Mouse (Mus musculus) right cerebral cortex, postnatal 25 days (tissue): ENCODE results near the gene Snx8.

Experiments
- DNase-seq: peaks from one replicate; pipeline ENCODE4 v3.0.0; 2022

The Snx8 gene

DNA sequence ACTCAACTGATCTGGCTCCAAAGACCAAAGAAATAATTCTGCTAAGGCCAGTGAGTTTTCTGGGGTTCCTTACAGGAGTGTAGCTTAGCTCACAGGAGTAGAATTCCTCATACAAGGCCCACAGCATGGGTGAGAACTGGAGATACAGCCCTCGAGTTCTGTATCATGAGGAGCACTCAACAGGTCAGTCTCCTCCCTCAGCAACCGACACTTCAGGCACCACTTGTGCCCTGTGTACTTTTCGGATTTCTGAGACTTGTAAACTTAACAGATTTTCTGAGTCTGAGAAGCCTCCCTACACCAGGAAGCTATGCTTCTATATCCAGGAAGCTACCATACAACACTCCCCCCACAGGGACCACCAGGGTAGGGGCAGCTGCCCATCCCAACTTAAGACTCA, 49.2 kb downstream of the Snx8 start:
- no peak for DNase-seq

DNA sequence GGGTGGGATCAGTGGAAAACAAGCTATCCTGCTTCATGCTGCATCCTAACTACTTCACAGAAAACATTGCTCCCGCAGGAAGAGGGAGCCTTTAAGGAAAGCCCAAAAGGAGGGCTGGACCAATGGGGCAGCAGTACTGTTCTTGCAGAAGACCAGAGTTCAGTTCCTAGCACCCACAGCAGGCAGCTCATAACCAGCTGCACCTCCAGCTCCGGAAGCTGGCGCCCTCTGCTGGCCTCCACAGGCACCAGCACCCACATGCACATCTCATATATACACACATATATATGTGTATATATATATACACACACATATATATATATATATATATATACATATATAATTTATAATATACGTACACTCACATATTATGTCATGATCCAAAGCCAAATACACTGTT, 50.3 kb downstream of the Snx8 start:
- no peak for DNase-seq

DNA sequence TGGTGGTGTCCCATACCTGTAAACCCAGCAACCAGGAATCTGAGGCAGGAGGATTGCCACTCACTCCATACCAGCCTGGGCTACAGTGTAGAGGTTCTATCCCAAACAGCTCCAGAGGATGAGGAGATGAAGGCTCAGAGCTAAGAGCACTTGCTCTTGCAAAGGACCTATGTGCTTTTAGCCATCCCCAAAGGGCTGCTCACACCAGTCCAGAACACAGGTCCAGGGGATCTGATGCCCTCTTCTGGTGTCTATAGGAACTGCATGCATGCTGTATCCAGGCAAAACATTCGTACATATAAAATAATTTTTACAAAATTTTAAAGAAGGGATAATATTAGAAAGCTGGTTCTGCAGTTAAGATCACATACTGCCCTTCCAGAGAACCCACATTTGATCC, 52.4 kb downstream of the Snx8 start:
- DNase-seq, result no peak

DNA sequence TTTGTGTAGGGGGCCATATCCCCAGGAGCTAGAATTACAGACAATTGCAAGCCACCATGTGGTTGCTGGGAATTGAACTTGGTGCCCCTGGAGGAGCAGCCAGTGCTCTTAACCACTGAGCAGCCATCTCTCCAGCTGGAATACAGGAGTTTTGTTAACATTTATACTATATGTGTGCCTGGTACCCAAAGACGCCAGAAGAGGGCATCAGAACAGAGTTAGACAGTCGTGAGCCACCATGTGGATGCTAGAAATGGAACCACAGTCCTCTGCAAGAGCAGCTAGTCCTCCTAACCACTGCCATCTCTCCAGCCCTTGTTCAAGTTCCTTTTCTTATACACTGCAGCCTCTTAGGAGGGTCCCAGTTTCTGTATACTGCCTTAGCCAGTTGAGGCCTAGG, 55.4 kb downstream of the Snx8 start:
- DNase-seq, result no peak

DNA sequence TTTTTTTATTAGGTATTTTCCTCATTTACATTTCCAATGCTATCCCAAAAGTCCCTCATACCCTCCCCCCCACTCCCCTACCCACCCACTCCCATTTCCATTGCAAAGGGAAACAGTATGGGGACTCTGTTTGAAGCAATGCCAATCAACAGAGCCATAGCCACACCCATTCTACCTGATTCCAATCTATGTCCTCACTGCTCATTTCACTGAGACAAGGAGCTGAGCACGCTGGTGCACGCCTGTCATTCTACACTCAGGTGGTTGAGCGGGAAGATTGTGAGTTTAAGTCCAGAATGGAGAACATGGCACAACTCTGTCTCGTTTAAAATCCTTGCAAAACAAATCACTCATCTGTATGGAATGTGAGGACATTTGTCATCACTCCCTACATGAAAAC, 56.5 kb downstream of the Snx8 start:
- DNase-seq, result no peak

DNA sequence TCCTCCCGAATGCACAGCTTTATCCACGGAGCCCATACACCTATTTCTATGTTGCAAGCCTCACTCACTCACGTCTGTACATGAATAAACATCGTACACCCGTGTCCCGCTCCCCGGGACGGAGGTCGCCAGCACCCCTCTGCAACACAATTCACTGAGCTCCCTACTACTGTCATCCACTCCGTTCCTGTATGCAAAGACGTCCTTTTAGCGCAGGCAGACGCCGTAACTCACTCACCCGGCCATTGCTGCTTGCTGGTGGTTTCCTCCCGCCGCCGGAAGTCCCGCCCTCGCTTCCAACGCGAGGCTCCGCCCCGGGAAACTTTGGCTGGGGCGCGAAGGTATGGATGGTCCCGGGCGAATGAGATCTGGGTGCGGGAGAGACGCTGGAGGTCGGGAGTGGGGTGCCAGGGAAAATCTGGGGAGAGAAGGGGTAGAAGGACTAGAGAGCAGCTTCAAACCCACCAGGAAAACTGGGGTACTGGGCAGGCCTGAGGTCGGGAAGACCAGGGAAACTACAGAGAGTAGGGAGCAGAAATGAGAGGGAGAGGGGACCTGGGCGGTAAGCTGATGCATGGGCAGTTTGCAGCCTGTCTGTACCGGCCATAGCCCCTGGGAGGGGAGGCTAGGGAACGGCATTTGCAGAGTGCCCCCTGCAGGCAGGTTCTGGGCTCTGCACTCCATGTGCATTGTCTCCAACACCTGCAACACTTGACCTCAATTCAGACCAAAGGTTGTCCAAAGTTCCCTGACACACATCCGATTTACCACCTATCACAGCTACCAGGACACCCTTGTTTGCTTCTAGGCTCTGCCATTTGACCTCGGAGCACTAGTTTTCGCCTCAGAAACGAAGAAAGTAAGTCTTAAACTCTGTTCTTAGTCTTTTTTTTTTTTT, 57.2 kb downstream of the Snx8 start, which contains the start of gene Mrm2:
Gene Mrm2 (minus strand): TSS at position 284 of the 898 bp plus-strand sequence.
- peak; percentile 80 for DNase-seq

DNA sequence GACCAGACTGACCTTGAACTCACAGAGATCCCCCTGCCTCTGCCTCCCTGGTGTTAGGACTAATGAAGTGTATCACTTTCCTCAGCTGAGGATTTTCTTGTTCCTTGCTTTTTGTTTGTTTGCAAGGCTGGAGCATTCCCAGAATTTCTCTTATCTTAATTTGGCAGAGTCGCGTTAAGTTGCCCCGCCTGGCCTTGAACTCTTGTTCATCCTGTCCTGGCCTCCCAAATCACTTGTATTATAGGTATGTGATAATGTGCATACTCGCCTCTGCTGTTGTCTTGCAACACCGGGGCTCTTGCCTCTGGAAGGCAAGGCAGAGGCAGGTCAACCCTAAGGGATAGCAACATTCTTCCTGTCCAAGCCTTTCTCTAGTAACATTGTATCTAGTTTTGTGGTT, 65.0 kb downstream of the Snx8 start:
- no peak for DNase-seq

DNA sequence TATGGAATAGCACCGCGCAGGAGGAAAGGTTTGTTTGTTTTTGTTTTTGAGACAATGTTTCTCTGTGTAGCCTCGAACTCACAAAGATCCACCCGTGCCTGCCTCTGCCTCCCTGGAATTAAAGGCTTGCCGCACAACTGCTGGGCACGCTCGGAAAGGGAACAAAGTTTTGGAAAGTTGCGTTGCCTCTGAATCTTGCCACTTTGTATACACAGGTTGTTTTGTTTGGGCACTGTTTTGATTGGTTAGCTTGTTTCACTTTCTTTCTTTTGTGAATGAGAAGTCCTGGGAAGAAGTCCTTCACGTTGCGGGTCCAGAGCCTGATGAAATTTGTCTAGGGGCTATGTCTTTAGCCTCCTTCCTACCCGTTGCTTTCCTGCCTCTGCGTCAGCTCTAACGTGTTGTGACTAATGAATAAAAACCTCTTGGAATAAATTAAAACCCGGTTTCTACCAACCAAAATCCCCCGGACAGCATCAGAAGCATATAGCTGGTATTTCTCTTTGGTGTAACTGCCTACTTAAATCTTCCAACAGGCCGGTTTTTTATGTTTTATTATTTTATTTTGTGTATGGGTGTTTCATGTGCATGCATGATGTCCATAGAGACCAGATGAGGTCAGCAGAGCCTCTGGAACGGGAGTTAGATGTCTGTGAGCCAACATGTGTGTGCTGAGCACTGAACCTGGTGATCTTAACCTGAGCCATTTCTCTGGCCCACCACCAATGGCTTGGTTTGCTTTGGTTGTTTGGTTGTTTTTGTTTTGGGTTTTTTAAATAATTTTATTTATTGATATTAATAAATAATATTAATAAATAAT, 67.1 kb downstream of the Snx8 start:
- no peak for DNase-seq

DNA sequence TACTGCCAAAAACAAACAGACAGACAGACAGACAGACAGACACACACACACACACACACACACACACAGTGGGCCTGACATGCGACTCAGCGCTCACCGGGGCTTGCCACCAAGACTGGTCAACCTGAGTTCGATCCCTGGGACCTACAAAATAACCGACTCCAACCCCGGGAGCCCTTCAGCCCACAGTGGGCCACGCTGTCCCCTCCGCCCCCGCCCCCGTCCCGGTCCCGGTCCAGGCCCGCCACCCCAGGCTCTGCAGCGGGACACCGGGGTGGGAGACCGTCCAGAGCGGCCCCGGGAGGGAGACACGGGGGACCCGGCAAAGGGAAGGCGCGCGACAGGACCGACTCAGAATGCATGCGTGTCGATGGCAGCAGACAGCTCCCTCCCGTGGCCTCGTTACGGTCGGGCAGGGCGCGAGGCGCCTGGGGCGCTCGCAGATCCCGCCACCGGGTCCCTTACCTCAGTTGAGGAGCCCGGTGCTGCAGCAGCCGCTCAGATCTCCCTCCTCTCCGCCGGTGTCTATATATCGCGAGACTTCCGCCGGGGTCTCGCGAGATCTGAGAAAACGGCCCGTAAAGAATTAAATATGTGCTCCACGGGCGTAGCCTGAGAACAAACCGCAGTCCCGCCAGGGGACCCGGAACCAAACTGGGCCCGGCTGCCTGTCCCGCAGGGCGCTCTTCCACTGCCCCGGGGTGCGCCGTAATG, 67.9 kb downstream of the Snx8 start, which contains the start of the genes Mad1l1 and Nudt1:
Gene Mad1l1 (minus strand): TSS at position 511 of the 714 bp plus-strand sequence.
Gene Nudt1 (plus strand): TSS at position 615 of the 714 bp plus-strand sequence.
- peak; percentile 90 for DNase-seq

DNA sequence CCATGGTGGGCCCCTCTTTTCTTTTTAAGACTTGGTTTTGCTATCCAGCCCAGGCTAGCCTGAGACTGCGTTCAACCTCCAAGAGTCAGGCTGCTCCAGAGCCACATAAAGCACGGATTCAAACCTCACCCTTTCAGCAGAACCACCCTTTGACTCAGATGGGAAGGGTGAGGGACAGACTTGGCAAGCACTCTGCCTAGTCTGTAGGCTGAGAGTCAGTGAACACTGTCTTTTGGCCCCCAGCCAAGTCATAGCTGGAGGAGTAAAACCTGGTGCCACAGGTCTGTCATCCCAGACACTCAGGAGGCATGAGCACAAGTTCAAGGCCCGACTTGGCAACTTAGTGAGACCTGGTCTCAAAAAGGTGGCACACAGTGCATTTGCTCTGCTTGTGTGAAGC, 72.3 kb downstream of the Snx8 start:
- no peak for DNase-seq

DNA sequence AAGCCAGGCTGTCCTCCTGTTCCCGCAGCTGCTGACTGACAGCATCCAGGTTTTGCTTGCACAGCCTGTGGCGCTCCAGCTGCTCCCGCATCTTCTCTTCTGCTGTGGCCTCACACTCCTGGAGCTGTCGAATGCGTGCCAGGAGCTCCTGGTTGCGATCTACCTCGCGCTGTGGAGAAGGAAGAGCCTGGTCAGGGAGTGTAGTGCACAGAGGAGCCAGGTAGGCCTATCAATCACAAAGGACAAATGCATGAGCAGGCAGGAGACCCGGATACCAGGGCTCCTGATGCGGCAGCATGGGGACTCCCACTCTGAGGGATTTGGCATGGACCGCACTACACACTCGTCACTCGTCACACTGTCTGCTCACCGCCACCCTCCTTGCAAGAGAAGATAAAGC, 81.5 kb downstream of the Snx8 start:
- no peak for DNase-seq

DNA sequence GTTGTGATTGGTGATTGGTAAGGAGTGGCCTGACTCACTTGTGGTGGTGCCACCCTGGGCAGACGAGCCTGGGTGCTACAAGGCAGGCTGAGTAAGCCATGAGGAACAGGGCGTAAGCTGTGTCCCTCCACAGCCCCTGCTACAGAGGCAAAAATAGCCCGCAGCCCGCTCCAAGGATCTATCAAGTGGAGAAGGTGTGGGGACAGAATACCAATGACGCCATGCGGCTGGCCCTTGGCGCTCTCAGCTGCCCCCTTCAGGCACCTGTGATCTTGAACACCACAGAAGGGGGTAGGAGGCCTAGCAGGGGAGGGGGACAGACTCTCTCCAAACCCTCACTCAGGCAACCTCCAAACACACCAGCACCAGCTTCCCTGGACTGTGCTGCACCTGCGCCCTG, 83.0 kb downstream of the Snx8 start:
- DNase-seq, result no peak

DNA sequence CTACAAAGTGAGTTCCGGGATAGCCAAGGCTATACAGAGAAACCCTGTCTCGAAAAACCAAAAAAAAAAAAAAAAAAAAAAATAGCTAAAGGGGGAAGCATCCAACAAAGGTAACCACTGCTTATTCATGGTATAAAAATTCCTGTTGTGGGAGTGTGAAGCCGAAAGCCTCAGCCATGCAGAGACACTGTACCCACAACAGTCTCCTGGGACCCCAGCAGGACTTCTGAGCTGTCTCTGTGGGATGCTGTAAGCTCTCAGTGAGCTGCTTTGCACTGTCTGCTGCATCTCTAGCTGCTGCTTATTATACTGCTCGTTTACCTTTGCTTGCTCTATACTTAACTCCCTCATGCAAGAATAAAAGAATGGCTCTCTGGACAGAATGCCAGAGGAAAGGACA, 90.8 kb downstream of the Snx8 start:
- DNase-seq, result no peak

DNA sequence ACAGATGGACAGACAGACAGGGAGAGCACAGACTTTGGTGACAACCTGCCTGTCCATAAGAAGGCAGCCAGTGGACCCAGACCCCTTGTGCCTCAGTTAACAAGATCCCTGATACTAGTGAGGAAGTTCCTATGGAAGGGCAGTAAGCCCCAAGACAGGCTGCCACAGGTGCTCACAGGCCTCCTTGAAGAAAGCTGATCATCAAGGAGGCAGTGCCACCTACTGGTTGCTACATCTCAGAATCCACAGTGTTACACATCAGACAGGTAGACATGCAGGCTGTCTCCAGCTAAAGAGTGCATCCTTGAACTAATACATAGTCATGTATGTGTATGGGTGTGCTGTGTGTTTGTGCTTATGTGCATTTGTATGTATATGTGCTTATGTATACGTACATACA, 96.9 kb downstream of the Snx8 start:
- DNase-seq, result peak; percentile 41
